Mouse (Mus musculus) left cerebral cortex, postnatal 4 days (tissue): ENCODE measurements around the gene Vmn1r167. TPM values are rescaled to one million over a fixed set of nuclear protein-coding genes. Genes with fewer than 3 reads are reported as not detected.
"Not testable (repeated sequence)": the region's sequence is repeated elsewhere in the genome, so short reads cannot be mapped to it uniquely, and the experiment has no call there.

ENCODE experiments used
- DNase-seq: peaks from one replicate; pipeline ENCODE4 v3.0.0-alpha.2; 2022
- intact Hi-C: fragments of 180-260 bp; cut with DNase I; formaldehyde crosslinking; loops from one replicate; pipeline ENCODE4 v1.15.1; 2025
- total RNA-seq, 2 experiments: library from RNA; stranded (reverse); gene quantifications; 2 replicates each; pipeline ENCODE4 v1.2.3; 2021

Gene Vmn1r167
- not detected for total RNA-seq

DNA sequence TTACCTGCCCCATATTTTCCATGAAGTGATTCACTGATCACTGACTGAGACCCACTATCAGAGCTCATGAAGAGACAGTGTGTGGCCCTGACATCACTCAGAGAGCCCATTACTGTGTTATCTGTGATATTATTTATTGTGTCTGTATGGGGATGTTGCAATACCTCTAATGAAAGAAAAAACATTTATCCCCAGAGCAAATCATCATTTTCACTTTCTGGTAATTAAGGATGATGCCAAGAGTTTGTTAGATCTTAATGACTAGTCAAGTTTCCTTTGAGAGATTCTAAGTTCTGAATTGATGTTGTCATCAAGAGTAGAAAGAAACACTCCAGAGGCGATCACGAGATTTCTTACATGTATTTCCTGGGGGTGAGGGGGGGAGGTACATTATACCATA is at the start of gene Vmn1r167:
Gene Vmn1r167 (minus strand): TSS at position 101 of the 400 bp plus-strand sequence.
- DNase-seq, intact Hi-C loops: not testable (repeated sequence)

- DNase-seq, intact Hi-C loops: not testable (repeated sequence)
These were observed 32.4 kb upstream of the Vmn1r167 start, which contains the start of gene Vmn1r168 for GRCm38 (mm10) chr7:23539432-23539831. Gene Vmn1r168, plus strand, starts transcription at chr7:23539732.

- intact Hi-C loops, DNase-seq: not testable (repeated sequence)
These were observed 34.1 kb downstream of the Vmn1r167 start for GRCm38 (mm10) chr7:23472886-23473285.

GRCm38 (mm10) chr7:23470832-23471231 is 36.2 kb downstream of the Vmn1r167 start:
- intact Hi-C loops, DNase-seq: not testable (repeated sequence)

DNA sequence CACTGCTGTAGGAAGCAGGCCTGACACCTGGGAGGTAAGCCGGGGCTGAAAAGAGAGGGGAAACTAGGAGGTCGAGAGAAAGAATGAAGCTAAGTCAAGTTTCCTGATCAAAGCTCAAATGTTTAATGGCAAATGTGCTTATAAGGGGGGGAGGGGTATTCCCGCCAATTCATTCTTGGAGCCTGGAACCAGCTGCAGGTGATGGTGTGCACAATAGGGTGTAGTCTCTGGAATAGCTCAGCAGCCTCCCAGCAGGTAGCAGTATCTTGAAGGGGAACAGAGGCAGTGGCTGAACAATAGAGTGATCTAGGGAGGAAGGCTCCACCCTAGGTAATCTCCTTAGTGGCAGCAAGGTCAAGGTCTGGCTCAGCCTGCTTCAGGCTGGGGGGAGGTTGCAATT is 36.8 kb downstream of the Vmn1r167 start:
- intact Hi-C loops, DNase-seq: not testable (repeated sequence)

Other genes starting within 250 kb of the Vmn1r167 start
- gene Gm6902, start 228.3 kb downstream of the Vmn1r167 start, total RNA-seq, result not detected
- gene Nlrp4e, start 206.0 kb downstream of the Vmn1r167 start, total RNA-seq, result not detected
- gene Nlrp5, start 121.3 kb downstream of the Vmn1r167 start, total RNA-seq, result under 1 TPM in 1 of 2 experiments, not detected in 1; 0.24 TPM
- gene Vmn1r168, start 32.5 kb upstream of the Vmn1r167 start, total RNA-seq, result not detected
- gene Vmn1r169, start 68.3 kb upstream of the Vmn1r167 start, total RNA-seq, result not detected
- gene Vmn1r170, start 99.0 kb upstream of the Vmn1r167 start, total RNA-seq, result not detected
- gene Vmn1r171, start 123.5 kb upstream of the Vmn1r167 start, total RNA-seq, result not detected
- gene Vmn1r172, start 151.1 kb upstream of the Vmn1r167 start, total RNA-seq, result not detected
- gene Vmn1r173, start 193.5 kb upstream of the Vmn1r167 start, total RNA-seq, result not detected
- not detected for gene Vmn1r174, start 245.1 kb upstream of the Vmn1r167 start, total RNA-seq